Mouse (Mus musculus) liver, embryonic 14.5 days (tissue): ENCODE data around the gene Syt5.

ENCODE experiments used
- CTCF ChIP-seq: IDR thresholded peaks from 2 replicates; pipeline ENCODE4 v1.5.1; 2016; ENCODE audit warnings: antibody characterized with exemption, low read depth, control low read depth
- EP300 ChIP-seq: IDR thresholded peaks from 2 replicates; pipeline ENCODE4 v1.6.1; 2016; ENCODE audit warnings: antibody characterized with exemption, low read depth

DNA sequence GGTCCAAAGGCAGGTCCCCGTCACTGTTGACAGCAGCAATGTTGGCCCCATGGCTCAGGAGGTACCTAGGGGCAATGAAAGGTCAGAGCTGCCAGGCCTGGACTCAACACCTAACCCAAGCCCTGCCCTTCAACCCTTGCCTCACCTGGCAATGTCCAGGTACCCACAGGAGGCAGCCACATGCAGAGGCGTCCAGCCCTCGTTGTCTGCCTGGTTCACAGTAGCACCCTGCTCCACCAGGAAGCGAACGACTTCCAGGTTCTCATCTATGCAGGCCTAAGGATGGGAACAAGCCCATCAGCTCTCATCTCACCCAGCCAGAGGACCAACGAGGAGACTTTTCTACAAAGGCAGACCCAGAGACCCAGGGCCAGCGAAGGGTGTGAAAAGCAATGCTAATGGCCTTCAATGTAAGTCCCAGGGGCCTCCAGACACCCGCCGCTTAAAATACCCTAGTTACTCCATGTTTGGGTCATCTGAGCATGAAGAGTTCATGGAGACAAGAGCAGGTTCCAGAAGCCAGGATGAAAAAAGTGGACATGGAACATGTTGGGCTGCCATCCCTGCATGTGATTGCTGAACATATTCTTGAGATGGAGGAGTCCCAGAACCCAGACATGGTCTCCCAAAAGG is 50.0 kb downstream of the Syt5 start:
- no peak for TF ChIP-seq CTCF
- TF ChIP-seq EP300, result no peak
